Mouse (Mus musculus): Measurements from ENCODE around the gene Tifab. TPM values are rescaled to one million over a fixed set of nuclear protein-coding genes. Genes with fewer than 3 reads are reported as not detected.

The Tifab gene
- polyA plus RNA-seq, 1 experiment from 2014 or later, result 1.4 TPM

GRCm38 (mm10) chr13:56168403-56168781, 10.3 kb downstream of the Tifab start:
- Histone ChIP-seq H3K9me3 (no peaks in the 10 kb centered on the region), H3K27ac (peak overlapping the region; percentile 67; the same call in 1 of the 2 replicates), H3K4me1 (replicated peaks) (peaks cover 16% of the 10 kb centered on the region), H3K36me3 (no peaks in the 10 kb centered on the region), H3K27me3 (ENCODE audit: insufficient read depth, poor library complexity, severe bottlenecking) (peaks cover 4% of the 10 kb centered on the region; the same call in 1 of the 2 replicates), H3K4me3 (no peak overlapping the region)
- WGBS, result 58% methylated on average over 3 of the region's 3 CpGs
- DNase-seq (ENCODE audit: low spot score), result no peak

- H3K4me3 ChIP-seq, result no peak overlapping the region
- DNase-seq (ENCODE audit: low spot score), result no peak
- H3K27me3 ChIP-seq (ENCODE audit: insufficient read depth, poor library complexity, severe bottlenecking), result peaks cover 4% of the 10 kb centered on the region; the same call in 1 of the 2 replicates
- H3K4me1 ChIP-seq (replicated peaks), result peaks cover 16% of the 10 kb centered on the region
- H3K36me3 ChIP-seq, result no peaks in the 10 kb centered on the region
- 33% methylated on average over 14 of the region's 14 CpGs for WGBS
- peak overlapping the region; percentile 67 for H3K27ac ChIP-seq
- no peaks in the 10 kb centered on the region for H3K9me3 ChIP-seq
These were observed 11.0 kb downstream of the Tifab start for GRCm38 (mm10) chr13:56167446-56168402.

- H3K27me3 ChIP-seq (ENCODE audit: insufficient read depth, poor library complexity, severe bottlenecking), result no peaks in the 10 kb centered on the region; the same call in 1 of the 2 replicates
- DNase-seq (ENCODE audit: low spot score), result no peak
- no peaks in the 10 kb centered on the region for H3K36me3 ChIP-seq
- no peak overlapping the region for H3K27ac ChIP-seq
- no peaks in the 10 kb centered on the region for H3K9me3 ChIP-seq
- H3K4me3 ChIP-seq, result no peak overlapping the region
- peaks cover 18% of the 10 kb centered on the region for H3K4me1 ChIP-seq (replicated peaks)
- WGBS, result 92% methylated on average over 11 of the region's 11 CpGs
These were observed 13.1 kb downstream of the Tifab start for GRCm38 (mm10) chr13:56165561-56165960.

- no peak overlapping the region for H3K27ac ChIP-seq
- no peaks in the 10 kb centered on the region for H3K36me3 ChIP-seq
- no peak for DNase-seq (ENCODE audit: low spot score)
These were observed 14.3 kb downstream of the Tifab start for GRCm38 (mm10) chr13:56164372-56164771.

GRCm38 (mm10) chr13:56163751-56164150, 14.9 kb downstream of the Tifab start:
- no peaks in the 10 kb centered on the region for H3K27me3 ChIP-seq (ENCODE audit: insufficient read depth, poor library complexity, severe bottlenecking)
- peaks cover 32% of the 10 kb centered on the region for H3K4me1 ChIP-seq (replicated peaks)
- H3K9me3 ChIP-seq, result no peaks in the 10 kb centered on the region
- no peak overlapping the region for H3K27ac ChIP-seq
- H3K4me3 ChIP-seq, result no peak overlapping the region
- WGBS, result 83% methylated on average over 6 of the region's 6 CpGs
- no peak for DNase-seq (ENCODE audit: low spot score)
- no peaks in the 10 kb centered on the region for H3K36me3 ChIP-seq

More at GRCm38 (mm10) chr13:56164372-56164771, 14.3 kb downstream of the Tifab start:
- peaks cover 29% of the 10 kb centered on the region for H3K4me1 ChIP-seq (replicated peaks)
- no peak overlapping the region for H3K4me3 ChIP-seq
- no peaks in the 10 kb centered on the region; the same call in 1 of the 2 replicates for H3K27me3 ChIP-seq (ENCODE audit: insufficient read depth, poor library complexity, severe bottlenecking)
- WGBS, result 88% methylated on average over 3 of the region's 3 CpGs
- no peaks in the 10 kb centered on the region for H3K9me3 ChIP-seq

- H3K36me3 ChIP-seq, result no peaks in the 10 kb centered on the region
- no peak overlapping the region for H3K27ac ChIP-seq
- DNase-seq (ENCODE audit: low spot score), result no peak
- no peaks in the 10 kb centered on the region for H3K27me3 ChIP-seq (ENCODE audit: insufficient read depth, poor library complexity, severe bottlenecking)
- 86% methylated on average over 6 of the region's 6 CpGs for WGBS
- peaks cover 27% of the 10 kb centered on the region for H3K4me1 ChIP-seq (replicated peaks)
- H3K4me3 ChIP-seq, result no peak overlapping the region
- H3K9me3 ChIP-seq, result no peaks in the 10 kb centered on the region
These were observed 15.8 kb downstream of the Tifab start for GRCm38 (mm10) chr13:56162859-56163258.

- WGBS, result 51% methylated on average over 17 of the region's 17 CpGs
- peak overlapping the region; percentile 62 for H3K27ac ChIP-seq
- DNase-seq (ENCODE audit: low spot score), result peak; percentile 62
- no peak overlapping the region for H3K4me3 ChIP-seq
- no peaks in the 10 kb centered on the region for H3K27me3 ChIP-seq (ENCODE audit: insufficient read depth, poor library complexity, severe bottlenecking)
- no peaks in the 10 kb centered on the region for H3K9me3 ChIP-seq
- no peaks in the 10 kb centered on the region for H3K36me3 ChIP-seq
- H3K4me1 ChIP-seq (replicated peaks), result peaks cover 24% of the 10 kb centered on the region
These were observed 18.9 kb downstream of the Tifab start for GRCm38 (mm10) chr13:56159614-56160363.

- H3K36me3 ChIP-seq, result no peaks in the 10 kb centered on the region
- H3K9me3 ChIP-seq, result no peaks in the 10 kb centered on the region
- no peak for DNase-seq (ENCODE audit: low spot score)
- no peak overlapping the region for H3K4me3 ChIP-seq
- peaks cover 24% of the 10 kb centered on the region for H3K4me1 ChIP-seq (replicated peaks)
- no peaks in the 10 kb centered on the region for H3K27me3 ChIP-seq (ENCODE audit: insufficient read depth, poor library complexity, severe bottlenecking)
- H3K27ac ChIP-seq, result peak overlapping the region; percentile 64
- 75% methylated on average over 14 of the region's 14 CpGs for WGBS
These were observed 19.6 kb downstream of the Tifab start for GRCm38 (mm10) chr13:56159016-56159601.

- H3K9me3 ChIP-seq, result no peaks in the 10 kb centered on the region
- 72% methylated on average over 7 of the region's 7 CpGs for whole genome bisulfite sequencing
- H3K27me3 ChIP-seq (ENCODE audit: insufficient read depth, poor library complexity, severe bottlenecking), result no peaks in the 10 kb centered on the region
- no peak overlapping the region for H3K4me3 ChIP-seq
- no peaks in the 10 kb centered on the region for H3K36me3 ChIP-seq
- no peak overlapping the region for H3K27ac ChIP-seq
- no peak for DNase-seq (ENCODE audit: low spot score)
- H3K4me1 ChIP-seq (replicated peaks), result peaks cover 29% of the 10 kb centered on the region
These were observed 23.0 kb downstream of the Tifab start for GRCm38 (mm10) chr13:56155671-56156070.

- Histone ChIP-seq H3K27me3 (ENCODE audit: insufficient read depth, poor library complexity, severe bottlenecking) (no peaks in the 10 kb centered on the region), H3K9me3 (no peaks in the 10 kb centered on the region), H3K4me1 (replicated peaks) (peaks cover 23% of the 10 kb centered on the region), H3K4me3 (no peak overlapping the region), H3K27ac (no peak overlapping the region), H3K36me3 (no peaks in the 10 kb centered on the region)
- no peak for DNase-seq (ENCODE audit: low spot score)
- WGBS, result 75% methylated on average over 5 of the region's 5 CpGs
These were observed 23.6 kb downstream of the Tifab start for GRCm38 (mm10) chr13:56155048-56155447.

- WGBS, result 75% methylated on average over 7 of the region's 7 CpGs
- Histone ChIP-seq H3K36me3 (no peaks in the 10 kb centered on the region), H3K27me3 (ENCODE audit: insufficient read depth, poor library complexity, severe bottlenecking) (no peaks in the 10 kb centered on the region; the same call in 1 of the 2 replicates), H3K4me1 (replicated peaks) (peaks cover 10% of the 10 kb centered on the region; the same call in 1 of the 2 replicates), H3K27ac (no peak overlapping the region), H3K9me3 (no peaks in the 10 kb centered on the region), H3K4me3 (no peak overlapping the region)
- no peak for DNase-seq (ENCODE audit: low spot score)
These were observed 25.8 kb downstream of the Tifab start for GRCm38 (mm10) chr13:56152773-56153460.
